Mouse (Mus musculus): Measurements from ENCODE around the gene Lmbrd1. TPM values are rescaled to one million over a fixed set of nuclear protein-coding genes. Genes with fewer than 3 reads are reported as not detected.

Lmbrd1 gene
- 35.4 and 35.9 TPM in 2 replicates for polyA plus RNA-seq (2015; fragmentation: Nextera tagmentation; extraction: Ambion mirVana)

DNA sequence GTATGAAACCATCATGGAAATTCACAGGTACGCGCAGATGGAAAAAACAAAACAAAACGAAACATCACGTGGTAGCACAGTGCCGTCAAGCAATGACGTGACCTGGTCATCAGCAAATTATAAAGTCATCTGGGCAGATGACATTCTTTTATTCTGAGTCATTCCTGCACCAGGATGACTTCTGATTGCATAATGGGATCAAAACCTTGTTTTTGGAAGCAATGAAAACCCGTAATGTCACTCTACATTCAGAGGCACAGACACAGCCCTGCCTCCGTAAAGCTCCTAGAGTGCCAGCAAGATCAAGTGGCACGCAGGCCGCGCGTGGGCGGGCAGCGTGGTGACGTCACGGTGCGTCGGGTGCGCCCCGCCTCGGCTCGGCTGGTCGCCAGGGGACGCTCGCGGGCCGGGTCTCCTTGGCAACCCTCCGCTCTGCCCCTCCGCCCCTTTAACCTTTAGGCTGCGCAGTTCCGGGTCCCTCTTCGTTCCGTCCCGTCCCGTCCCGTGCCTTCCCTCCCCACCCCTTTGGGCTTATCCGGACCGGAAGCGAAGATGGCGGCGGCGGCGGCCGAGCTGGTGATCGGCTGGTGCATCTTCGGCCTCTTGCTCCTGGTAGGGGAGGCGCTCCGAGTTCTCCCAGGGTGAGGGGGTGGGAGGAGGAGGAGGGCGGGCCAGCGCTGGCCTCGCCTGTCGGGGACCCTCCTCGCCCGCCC lies at the start of gene Lmbrd1:
TSS of gene Lmbrd1 (plus strand) at position 426 of the 713 bp plus-strand sequence.

Other genes with a start within 250 kb of the Lmbrd1 start
- 7.8 and 11.5 TPM in 2 replicates for gene Col19a1, start 91.2 kb upstream of the Lmbrd1 start, polyA plus RNA-seq (2015; fragmentation: Nextera tagmentation; extraction: Ambion mirVana)